Mouse (Mus musculus): Measurements from ENCODE around the gene Pik3ip1.

Pik3ip1 gene

GRCm38 (mm10) chr11:3302792-3303191, 27.4 kb upstream of the Pik3ip1 start:
- no peak for DNase-seq (ENCODE audit: low read depth, low spot score)

- DNase-seq (ENCODE audit: low read depth, low spot score): no peak
Observed at GRCm38 (mm10) chr11:3305821-3306220, 24.4 kb upstream of the Pik3ip1 start.

- no peak for DNase-seq (ENCODE audit: low read depth, low spot score)
Observed at GRCm38 (mm10) chr11:3307875-3308274, 22.3 kb upstream of the Pik3ip1 start.

GRCm38 (mm10) chr11:3309884-3310283, 20.3 kb upstream of the Pik3ip1 start:
- DNase-seq (ENCODE audit: low read depth, low spot score): no peak

GRCm38 (mm10) chr11:3310789-3311585, 19.2 kb upstream of the Pik3ip1 start:
- no peak for DNase-seq (ENCODE audit: low read depth, low spot score)

GRCm38 (mm10) chr11:3311586-3312347, 18.4 kb upstream of the Pik3ip1 start:
- no peak for DNase-seq (ENCODE audit: low read depth, low spot score)

- no peak for DNase-seq (ENCODE audit: low read depth, low spot score)
Observed at GRCm38 (mm10) chr11:3313294-3313693, 16.9 kb upstream of the Pik3ip1 start.

GRCm38 (mm10) chr11:3314148-3314547, 16.1 kb upstream of the Pik3ip1 start:
- DNase-seq (ENCODE audit: low read depth, low spot score): peak; percentile 78

GRCm38 (mm10) chr11:3318286-3318685, 11.9 kb upstream of the Pik3ip1 start:
- DNase-seq (ENCODE audit: low read depth, low spot score): peak; percentile 75

GRCm38 (mm10) chr11:3328271-3328670, 1.9 kb upstream of the Pik3ip1 start:
- no peak for DNase-seq (ENCODE audit: low read depth, low spot score)

GRCm38 (mm10) chr11:3328806-3329775, 1.1 kb upstream of the Pik3ip1 start:
- DNase-seq (ENCODE audit: low read depth, low spot score): no peak

- peak; percentile 91 for DNase-seq (ENCODE audit: low read depth, low spot score)
Observed at GRCm38 (mm10) chr11:3330566-3330965, 365 bp downstream of the Pik3ip1 start.

- no peak for DNase-seq (ENCODE audit: low read depth, low spot score)
Observed at GRCm38 (mm10) chr11:3330991-3331750, 970 bp downstream of the Pik3ip1 start.

- DNase-seq (ENCODE audit: low read depth, low spot score): peak; percentile 97
Observed at GRCm38 (mm10) chr11:3331756-3332642, 1.8 kb downstream of the Pik3ip1 start.

- no peak for DNase-seq (ENCODE audit: low read depth, low spot score)
Observed at GRCm38 (mm10) chr11:3333111-3333695, 3.0 kb downstream of the Pik3ip1 start.

GRCm38 (mm10) chr11:3334141-3334710, 4.0 kb downstream of the Pik3ip1 start:
- DNase-seq (ENCODE audit: low read depth, low spot score): no peak

- DNase-seq (ENCODE audit: low read depth, low spot score): no peak
Observed at GRCm38 (mm10) chr11:3334711-3335316, 4.6 kb downstream of the Pik3ip1 start.

GRCm38 (mm10) chr11:3335651-3336216, 5.5 kb downstream of the Pik3ip1 start:
- DNase-seq (ENCODE audit: low read depth, low spot score): no peak

Measured in 3T3-L1 (cell line).